Mouse (Mus musculus) midbrain, embryonic 14.5 days (tissue): ENCODE measurements at regions not wholly inside any gene's neighbourhood (a gene's known extent, or its start where the extent isn't known, plus 50 kb on each side); places are given as distances from the start of the nearest gene placed in this dataset.
A peak's percentile ranks its signal among the peaks of the same experiment; 100 is the strongest.

ENCODE experiments used
- ATAC-seq: fragments of 200-750 bp; cut with Nextera tagmentation; 2 replicates; pipeline ENCODE4 v1.8.0; 2017; ENCODE audit warnings: moderate number of reproducible peaks, moderate library complexity; ENCODE audit not compliant: low FRiP score, low TSS enrichment
- DNase-seq: peaks from one replicate; pipeline ENCODE4 v3.0.0-alpha.2; 2015
- H3K27ac ChIP-seq: fragments of 300-500 bp; sonication (generic); replicated peaks from 2 replicates; pipeline ENCODE4 v1.5.1; 2014; ENCODE audit warnings: mild to moderate bottlenecking, low read depth, low read length, moderate library complexity
- H3K27me3 ChIP-seq: fragments of 300-500 bp; sonication (generic); 2 replicates; pipeline ENCODE4 v1.6.1; 2014; ENCODE audit warnings: low read length, control low read depth, mixed read lengths; ENCODE audit not compliant: control insufficient read depth, insufficient read depth
- H3K36me3 ChIP-seq: fragments of 300-500 bp; sonication (generic); 2 replicates; pipeline ENCODE4 v1.6.1; 2014; ENCODE audit warnings: low read length, control low read depth; ENCODE audit not compliant: control insufficient read depth, insufficient read depth
- H3K4me1 ChIP-seq: fragments of 300-500 bp; sonication (generic); 2 replicates; pipeline ENCODE4 v1.6.1; 2014; ENCODE audit warnings: mild to moderate bottlenecking, antibody characterized with exemption, low read length, control low read depth; ENCODE audit not compliant: control insufficient read depth, insufficient read depth
- H3K4me2 ChIP-seq: fragments of 300-500 bp; sonication (generic); 2 replicates; pipeline ENCODE4 v1.6.1; 2014; ENCODE audit warnings: mild to moderate bottlenecking, low read length, moderate library complexity
- H3K4me3 ChIP-seq: fragments of 300-500 bp; sonication (generic); replicated peaks from 2 replicates; pipeline ENCODE4 v1.5.1; 2014; ENCODE audit warnings: low read depth, low read length
- H3K9ac ChIP-seq: fragments of 300-500 bp; sonication (generic); replicated peaks from 2 replicates; pipeline ENCODE4 v1.6.1; 2014; ENCODE audit warnings: mild to moderate bottlenecking, low read length, moderate library complexity
- H3K9me3 ChIP-seq: fragments of 300-500 bp; sonication (generic); 2 replicates; pipeline ENCODE4 v1.6.1; 2016; ENCODE audit warnings: low read length, control low read depth, mixed read lengths; ENCODE audit not compliant: control insufficient read depth
- WGBS: fragments of 180-500 bp; shearing (Covaris S2); extraction: QIAGEN DNeasy Blood & Tissue Kit; methylation state at CpG from one replicate; pipeline ENCODE4 v1.1.7; 2014; 5-methylcytosine and 5-hydroxymethylcytosine counted together

GRCm38 (mm10) chr1:51600425-51600824 lies 122.2 kb upstream of the Nabp1 start:
- DNase-seq (peak; percentile 66), ATAC-seq (no peak)
- Histone ChIP-seq H3K9me3 (no peaks in the 10 kb centered on the region), H3K4me1 (no peaks in the 10 kb centered on the region), H3K27me3 (no peaks in the 10 kb centered on the region), H3K4me2 (no peak overlapping the region), H3K9ac (no peak overlapping the region), H3K36me3 (no peaks in the 10 kb centered on the region), H3K27ac (no peak overlapping the region), H3K4me3 (no peak overlapping the region)
- 32% methylated on average over 7 of the region's 7 CpGs for WGBS

GRCm38 (mm10) chr1:51596935-51597820 lies 119.0 kb upstream of the Nabp1 start:
- Histone ChIP-seq H3K27me3 (no peaks in the 10 kb centered on the region), H3K4me2 (no peak overlapping the region), H3K27ac (no peak overlapping the region), H3K9ac (no peak overlapping the region), H3K4me1 (no peaks in the 10 kb centered on the region), H3K36me3 (no peaks in the 10 kb centered on the region), H3K9me3 (no peaks in the 10 kb centered on the region), H3K4me3 (no peak overlapping the region)
- 54% methylated on average over 18 of the region's 18 CpGs for WGBS
- peak; percentile 86; the same call in 1 of the 2 replicates for ATAC-seq
- peak; percentile 94 for DNase-seq

- ATAC-seq (no peak), DNase-seq (no peak)
- H3K4me2 ChIP-seq, result no peak overlapping the region
- 0 out of 2 replicates have a peak, but pooled peaks cover 8% of the 10 kb centered on the region for H3K4me1 ChIP-seq
- no peaks in the 10 kb centered on the region for H3K27me3 ChIP-seq
- H3K9ac ChIP-seq, result no peak overlapping the region
- H3K27ac ChIP-seq, result no peak overlapping the region
- 80% methylated on average over 4 of the region's 4 CpGs for WGBS
- no peak overlapping the region for H3K4me3 ChIP-seq
- no peaks in the 10 kb centered on the region for H3K36me3 ChIP-seq
- H3K9me3 ChIP-seq, result no peaks in the 10 kb centered on the region
Measured at GRCm38 (mm10) chr1:51594666-51595065, 116.4 kb upstream of the Nabp1 start.

- ATAC-seq (no peak), DNase-seq (no peak)
- H3K4me3 ChIP-seq, result no peak overlapping the region
- no peak overlapping the region for H3K9ac ChIP-seq
- WGBS, result 75% methylated on average over 10 of the region's 10 CpGs
- H3K9me3 ChIP-seq, result no peaks in the 10 kb centered on the region
- H3K36me3 ChIP-seq, result no peaks in the 10 kb centered on the region
- no peak overlapping the region for H3K27ac ChIP-seq
- 0 out of 2 replicates have a peak, but pooled peaks cover 8% of the 10 kb centered on the region for H3K4me1 ChIP-seq
- no peak overlapping the region for H3K4me2 ChIP-seq
- no peaks in the 10 kb centered on the region for H3K27me3 ChIP-seq
Measured at GRCm38 (mm10) chr1:51593621-51594441, 115.6 kb upstream of the Nabp1 start.

GRCm38 (mm10) chr1:51591886-51592285 lies 113.7 kb upstream of the Nabp1 start:
- H3K36me3 ChIP-seq, result no peaks in the 10 kb centered on the region
- DNase-seq (no peak), ATAC-seq (no peak)
- WGBS, result 65% methylated on average over 4 of the region's 4 CpGs
- 0 out of 2 replicates have a peak, but pooled peaks cover 8% of the 10 kb centered on the region for H3K4me1 ChIP-seq
- H3K27ac ChIP-seq, result no peak overlapping the region
- H3K4me2 ChIP-seq, result no peak overlapping the region
- H3K27me3 ChIP-seq, result no peaks in the 10 kb centered on the region
- H3K9ac ChIP-seq, result no peak overlapping the region
- H3K4me3 ChIP-seq, result no peak overlapping the region
- no peaks in the 10 kb centered on the region for H3K9me3 ChIP-seq

- DNase-seq, result peak; percentile 55
- ATAC-seq, result peak; percentile 31; the same call in 1 of the 2 replicates
- no peak overlapping the region for H3K4me2 ChIP-seq
Measured at GRCm38 (mm10) chr1:51590606-51591400, 112.6 kb upstream of the Nabp1 start.

GRCm38 (mm10) chr1:51584925-51585424 lies 106.8 kb upstream of the Nabp1 start:
- ATAC-seq, result no peak
- DNase-seq, result no peak
- Histone ChIP-seq H3K27me3 (no peaks in the 10 kb centered on the region), H3K9me3 (no peaks in the 10 kb centered on the region), H3K9ac (no peak overlapping the region), H3K4me2 (no peak overlapping the region), H3K36me3 (no peaks in the 10 kb centered on the region), H3K27ac (no peak overlapping the region), H3K4me1 (no peaks in the 10 kb centered on the region), H3K4me3 (no peak overlapping the region)
- 79% methylated on average over 3 of the region's 3 CpGs for WGBS

More at GRCm38 (mm10) chr1:51590606-51591400, 112.6 kb upstream of the Nabp1 start:
- Histone ChIP-seq H3K9ac (no peak overlapping the region), H3K4me1 (0 out of 2 replicates have a peak, but pooled peaks cover 8% of the 10 kb centered on the region), H3K36me3 (no peaks in the 10 kb centered on the region), H3K9me3 (no peaks in the 10 kb centered on the region), H3K27me3 (no peaks in the 10 kb centered on the region), H3K4me3 (no peak overlapping the region), H3K27ac (no peak overlapping the region)
- 43% methylated on average over 9 of the region's 9 CpGs for WGBS

GRCm38 (mm10) chr1:51583871-51584270 lies 105.6 kb upstream of the Nabp1 start:
- no peaks in the 10 kb centered on the region for H3K9me3 ChIP-seq
- no peak overlapping the region for H3K4me2 ChIP-seq
- DNase-seq (no peak), ATAC-seq (no peak)
- no peak overlapping the region for H3K27ac ChIP-seq
- no peaks in the 10 kb centered on the region for H3K4me1 ChIP-seq
- 85% methylated on average over 4 of the region's 4 CpGs for WGBS
- no peaks in the 10 kb centered on the region for H3K36me3 ChIP-seq
- H3K27me3 ChIP-seq, result no peaks in the 10 kb centered on the region
- H3K4me3 ChIP-seq, result no peak overlapping the region
- H3K9ac ChIP-seq, result no peak overlapping the region
